Mouse (Mus musculus) cerebellum, adult 11-12 months (tissue): ENCODE measurements at regions not wholly inside any gene's neighbourhood (a gene's known extent, or its start where the extent isn't known, plus 50 kb on each side); places are given as distances from the start of the nearest gene placed in this dataset.
A peak's percentile ranks its signal among the peaks of the same experiment; 100 is the strongest.

Experiments used
- DNase-seq: peaks from one replicate; pipeline ENCODE4 v3.0.0; 2022

GRCm38 (mm10) chr11:121768824-121769223, 61.2 kb upstream of the Ptchd3 start:
- no peak for DNase-seq

GRCm38 (mm10) chr11:121770061-121770460, 60.0 kb upstream of the Ptchd3 start:
- DNase-seq: no peak

- DNase-seq: no peak
Observed at GRCm38 (mm10) chr11:121776947-121777346, 53.1 kb upstream of the Ptchd3 start.

GRCm38 (mm10) chr11:121777553-121777952, 52.5 kb upstream of the Ptchd3 start:
- DNase-seq: peak; percentile 9
